ENCODE assay signal across 17 mouse cellular contexts in the genomic region with DNA sequence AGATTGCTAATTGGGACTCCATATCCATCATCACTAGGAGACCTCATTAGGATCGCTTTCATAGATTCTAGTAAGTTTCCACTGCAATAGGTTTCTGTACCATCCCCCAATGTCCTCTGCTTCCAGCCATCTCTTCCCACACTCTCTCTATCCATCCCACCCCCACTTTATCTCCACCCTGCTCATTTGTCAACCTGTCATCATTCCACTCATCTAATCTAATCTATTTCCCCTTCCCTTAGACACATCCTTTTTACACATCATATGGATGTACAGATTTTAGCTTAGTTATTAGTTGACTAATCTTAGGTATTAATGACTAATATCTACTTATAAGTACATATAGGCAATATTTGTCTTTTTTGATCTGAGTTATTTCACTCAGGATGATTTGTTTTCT.
DNase-seq lines count a peak whose midpoint lies in the region; TF ChIP-seq lines count a peak whose summit lies in the region.
"Had no signal": no experiment of that assay in that cellular context is flagged by ENCODE, and none has a peak within 500 bp of the region (broad histone marks: within the 10 kb centered on the region; RNA-seq: fewer than 3 reads in every experiment).

No protein-coding gene starts in this region.

- peaks cover 8 to 24% of the 10 kb centered on the region in 2 experiments for H3K4me1 ChIP-seq in MEL (ENCODE audit: control insufficient read depth in 1 of 2, insufficient read depth in 2 of 2, low read length in 2 of 2)

- TF ChIP-seq POLR2A in MEL (IDR thresholded peaks at IDR 0.05; ENCODE audit: control insufficient read depth in 1 of 2, insufficient read depth in 1 of 2, low read depth in 1 of 2, low read length in 2 of 2, poor library complexity in 1 of 2) = no peak

- peak; percentile 33 for DNase-seq in MEL (ENCODE audit: low read depth, low spot score)
- no peak for DNase-seq in adrenal gland, adult 18-20 months (ENCODE audit: low spot score in 2 of 2)
- DNase-seq: adrenal gland, adult 2 months; adrenal gland, adult 8-10 months; adrenal gland, postnatal 10 days; adrenal gland, postnatal 14 days; adrenal gland, postnatal 25 days; adrenal gland, postnatal 36 days; B cell, adult 2 months; cerebellum, adult 11 months; cerebellum, adult 11-12 months; cerebellum, adult 18-20 months; cerebellum, adult 2 months; cerebellum, adult 8-10 months; cerebellum, adult 9-10 months had no signal

- TF ChIP-seq CTCF in MEL (IDR thresholded peaks at IDR 0.05 in 2 of 3, conservative IDR thresholded peaks at IDR 0.05 in 1 of 3; ENCODE audit: control insufficient read depth in 1 of 3, insufficient read depth in 1 of 3, low read depth in 2 of 3, low read length in 3 of 3, poor library complexity in 1 of 3, severe bottlenecking in 1 of 3) = no peak

- peaks cover 0 to 40% of the 10 kb centered on the region in 2 experiments; a peak in 2 of 4 replicates for H3K36me3 ChIP-seq in MEL (ENCODE audit: control insufficient read depth in 1 of 2, insufficient read depth in 2 of 2, low read length in 2 of 2)
- H3K36me3 ChIP-seq: G1E had no signal

- peak overlapping the region; percentile 35 for H3K27ac ChIP-seq in MEL (ENCODE audit: control insufficient read depth, low read depth, low read length)

- TF ChIP-seq EP300 in MEL (IDR thresholded peaks at IDR 0.05; ENCODE audit: low read depth in 1 of 2, low read length in 2 of 2) = peak; percentile 90 to 94

- no peaks in the 10 kb centered on the region for H3K79me2 ChIP-seq in MEL (ENCODE audit: control insufficient read depth, insufficient read depth, low read length, poor library complexity)

- H3K27me3 ChIP-seq in MEL (ENCODE audit: control insufficient read depth in 1 of 2, insufficient read depth in 2 of 2, low read length in 2 of 2) = no peaks in the 10 kb centered on the region
- H3K27me3 ChIP-seq: CH12.LX had no signal

- no peak overlapping the region for H3K9ac ChIP-seq in MEL (ENCODE audit: control insufficient read depth, low read depth, low read length, poor library complexity, severe bottlenecking)

- H3K9me3 ChIP-seq in MEL (replicated peaks; ENCODE audit: insufficient read depth, low read length) = no peaks in the 10 kb centered on the region
- H3K9me3 ChIP-seq: G1E had no signal

- H3K4me3 ChIP-seq in MEL (ENCODE audit: control insufficient read depth in 1 of 2, insufficient read depth in 1 of 2, low read depth in 2 of 2, low read length in 2 of 2) = no peak overlapping the region

- TF ChIP-seq RAD21 in MEL (IDR thresholded peaks at IDR 0.05; ENCODE audit: low read depth, low read length) = no peak

TF ChIP-seq in MEL, 35 proteins besides CTCF, POLR2A, EP300 and RAD21:
- TF ChIP-seq ZKSCAN1 (IDR thresholded peaks at IDR 0.05; ENCODE audit: low read depth, low read length) (no peak), MXI1 (IDR thresholded peaks at IDR 0.05; ENCODE audit: low read depth, low read length) (no peak), MAX (IDR thresholded peaks at IDR 0.05; ENCODE audit: low read length) (no peak), HCFC1 (IDR thresholded peaks at IDR 0.05; ENCODE audit: low read depth, low read length) (no peak), NELFE (IDR thresholded peaks at IDR 0.05; ENCODE audit: low read depth, low read length) (no peak), ETS1 (IDR thresholded peaks at IDR 0.05; ENCODE audit: low read depth, low read length) (peak; percentile 77), ELF1 (IDR thresholded peaks at IDR 0.05; ENCODE audit: low read depth, low read length) (no peak), USF1 (IDR thresholded peaks at IDR 0.05; ENCODE audit: low read depth, low read length) (no peak), MAFK (IDR thresholded peaks at IDR 0.05; ENCODE audit: borderline replicate concordance, low read depth, low read length) (no peak), GATA1 (IDR thresholded peaks at IDR 0.05; ENCODE audit: low read depth, low read length) (peak; percentile 92), CHD2 (IDR thresholded peaks at IDR 0.05; ENCODE audit: low read length) (peak; percentile 37), UBTF (IDR thresholded peaks at IDR 0.05; ENCODE audit: borderline replicate concordance, insufficient read depth, low read depth, low read length) (no peak), MEF2A (IDR thresholded peaks at IDR 0.05; ENCODE audit: extremely low read depth, insufficient replicate concordance, low read depth, low read length, poor library complexity, severe bottlenecking) (0 out of 2 replicates have a peak, but pooled peaks have one; percentile 16), NRF1 (IDR thresholded peaks at IDR 0.05; ENCODE audit: insufficient read depth, low read depth, low read length, poor library complexity, severe bottlenecking) (no peak), JUND (IDR thresholded peaks at IDR 0.05; ENCODE audit: low read depth, low read length) (no peak), MYB (IDR thresholded peaks at IDR 0.05; ENCODE audit: low read depth, low read length) (no peak), ZMIZ1 (IDR thresholded peaks at IDR 0.05; ENCODE audit: low read depth, low read length) (no peak), E2F4 (IDR thresholded peaks at IDR 0.05; ENCODE audit: borderline replicate concordance, low read depth, low read length) (no peak), SIN3A (IDR thresholded peaks at IDR 0.05; ENCODE audit: low read length) (peak; percentile 66), USF2 (IDR thresholded peaks at IDR 0.05; ENCODE audit: borderline replicate concordance in 1 of 2, insufficient read depth in 1 of 2, low read depth in 1 of 2, low read length in 2 of 2) (no peak), TAL1 (IDR thresholded peaks at IDR 0.05; ENCODE audit: low read length) (no peak), KAT2A (conservative IDR thresholded peaks at IDR 0.05; ENCODE audit: low read depth, low read length) (no peak), TBP (IDR thresholded peaks at IDR 0.05; ENCODE audit: low read depth, low read length) (no peak), GABPA (IDR thresholded peaks at IDR 0.05; ENCODE audit: low read depth, low read length) (no peak), BHLHE40 (IDR thresholded peaks at IDR 0.05; ENCODE audit: borderline replicate concordance, low read depth, low read length) (no peak), ZNF384 (IDR thresholded peaks at IDR 0.05; ENCODE audit: low read depth, low read length) (peak; percentile 34; the same call in 1 of the 2 replicates), MAZ (IDR thresholded peaks at IDR 0.05; ENCODE audit: low read depth, low read length) (peak; percentile 41; the same call in 1 of the 2 replicates), MYC (IDR thresholded peaks at IDR 0.05; ENCODE audit: low read depth, low read length) (no peak), ZC3H11A (IDR thresholded peaks at IDR 0.05; ENCODE audit: low read depth, low read length) (no peak), TCF12 (IDR thresholded peaks at IDR 0.05; ENCODE audit: low read depth, low read length) (peak; percentile 93), POLR2AphosphoS5 (IDR thresholded peaks at IDR 0.05; ENCODE audit: borderline replicate concordance, low read depth, low read length) (no peak), SMC3 (IDR thresholded peaks at IDR 0.05; ENCODE audit: low read depth, low read length) (no peak), CHD1 (IDR thresholded peaks at IDR 0.05; ENCODE audit: low read depth, low read length) (no peak), RCOR1 (IDR thresholded peaks at IDR 0.05; ENCODE audit: low read depth, low read length) (peak; percentile 89), POLR2AphosphoS2 (IDR thresholded peaks at IDR 0.05; ENCODE audit: low read length) (no peak)
